Mouse (Mus musculus) embryonic facial prominence, embryonic 14.5 days (tissue): ENCODE data around the gene Bahcc1. TPM values are rescaled to one million over a fixed set of nuclear protein-coding genes. Genes with fewer than 3 reads are reported as not detected.
A peak's percentile ranks its signal among the peaks of the same experiment; 100 is the strongest.

Experiments
- ATAC-seq: fragments of 200-750 bp; cut with Nextera tagmentation; 2 replicates; pipeline ENCODE4 v1.8.0; 2017; ENCODE audit warnings: low read depth, moderate number of reproducible peaks, moderate TSS enrichment
- DNase-seq: peaks from one replicate; pipeline ENCODE4 v3.0.0-alpha.2; 2015; ENCODE audit warnings: low spot score
- H3K27ac ChIP-seq: fragments of 300-500 bp; sonication (generic); replicated peaks from 2 replicates; pipeline ENCODE4 v1.5.1; 2014; ENCODE audit warnings: low read depth, mild to moderate bottlenecking, low read length, moderate library complexity
- H3K27me3 ChIP-seq: fragments of 300-500 bp; sonication (generic); replicated peaks from 2 replicates; pipeline ENCODE4 v1.6.1; 2014; ENCODE audit warnings: low read length; ENCODE audit not compliant: control insufficient read depth, insufficient read depth
- H3K36me3 ChIP-seq: fragments of 300-500 bp; sonication (generic); 2 replicates; pipeline ENCODE4 v1.6.1; 2014; ENCODE audit warnings: low read length, mixed read lengths; ENCODE audit not compliant: control insufficient read depth, insufficient read depth
- H3K4me1 ChIP-seq: fragments of 300-500 bp; sonication (generic); 2 replicates; pipeline ENCODE4 v1.6.1; 2014; ENCODE audit warnings: antibody characterized with exemption, low read length; ENCODE audit not compliant: control insufficient read depth, insufficient read depth
- H3K4me2 ChIP-seq: fragments of 300-500 bp; sonication (generic); 2 replicates; pipeline ENCODE4 v1.6.1; 2014; ENCODE audit warnings: low read depth, mild to moderate bottlenecking, low read length, moderate library complexity, mixed read lengths
- H3K4me3 ChIP-seq: fragments of 300-500 bp; sonication (generic); 2 replicates; pipeline ENCODE4 v1.5.1; 2014; ENCODE audit warnings: low read depth, mild to moderate bottlenecking, low read length
- H3K9ac ChIP-seq: fragments of 300-500 bp; sonication (generic); 2 replicates; pipeline ENCODE4 v1.6.1; 2014; ENCODE audit warnings: low read depth, mild to moderate bottlenecking, low read length, moderate library complexity, mixed read lengths
- H3K9me3 ChIP-seq: fragments of 300-500 bp; sonication (generic); 2 replicates; pipeline ENCODE4 v1.6.1; 2016; ENCODE audit warnings: low read length; ENCODE audit not compliant: control insufficient read depth
- WGBS: fragments of 180-500 bp; shearing (Covaris S2); extraction: QIAGEN DNeasy Blood & Tissue Kit; methylation state at CpG from one replicate; pipeline ENCODE4 v1.1.7; 2014; 5-methylcytosine and 5-hydroxymethylcytosine counted together
- polyA plus RNA-seq: library from polyadenylated mRNA; unstranded; fragments of >200 nt; fragmentation: Nextera tagmentation; extraction: Ambion mirVana; gene quantifications from 2 replicates; pipeline ENCODE4 v1.2.1, GENCODE M21; 2014

Gene Bahcc1
- polyA plus RNA-seq, 1 experiment from 2014 or later = 11.1 TPM

DNA sequence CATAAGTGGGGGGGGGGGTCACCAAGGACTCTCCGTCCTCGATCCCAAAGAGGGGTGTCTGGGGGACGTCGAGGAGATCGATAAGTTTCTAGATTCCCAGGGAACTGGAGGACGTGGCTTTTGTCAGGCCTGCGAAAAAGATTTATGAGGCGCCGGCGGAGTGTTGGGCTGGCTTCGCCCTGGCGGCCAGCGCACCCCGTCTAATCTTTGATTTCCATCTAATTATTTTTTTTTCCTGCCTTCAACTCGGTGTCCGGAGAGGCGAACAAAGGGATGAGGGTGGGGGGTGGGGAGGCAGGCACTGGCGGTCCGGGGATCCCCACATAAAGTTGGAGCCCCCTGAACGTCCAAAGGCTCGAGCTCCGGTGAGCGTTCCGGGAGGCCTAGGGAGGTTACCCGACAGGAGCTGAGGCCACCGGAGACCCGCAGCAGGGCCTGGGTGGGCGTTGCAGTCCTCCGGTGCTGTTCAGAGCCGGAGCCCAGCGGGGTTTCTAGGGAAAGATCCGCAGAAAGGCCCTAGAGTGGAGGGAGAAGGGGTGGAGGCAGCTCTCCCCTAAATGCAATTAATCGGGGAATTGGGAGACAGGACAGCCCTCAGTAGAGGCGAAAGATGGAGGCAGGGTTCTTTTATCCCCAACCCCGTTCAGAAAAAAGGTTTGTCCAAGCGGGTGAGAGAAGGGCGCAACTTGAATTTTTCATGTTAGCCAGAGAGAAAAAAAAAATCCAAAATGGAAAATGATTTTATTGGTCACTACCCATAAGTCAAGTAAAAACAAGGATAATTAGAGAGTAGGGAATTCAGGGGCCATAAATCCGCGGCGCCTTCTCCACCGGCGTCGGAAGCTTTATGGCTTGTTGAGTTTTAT lies 45.3 kb upstream of the Bahcc1 start:
- DNase-seq (no peak), ATAC-seq (no peak)
- H3K9ac ChIP-seq = peak overlapping the region; percentile 97
- peak overlapping the region; percentile 96 for H3K27ac ChIP-seq
- no peaks in the 10 kb centered on the region for H3K9me3 ChIP-seq
- WGBS = 2% methylated on average over 43 of the region's 43 CpGs
- peak overlapping the region; percentile 91 for H3K4me3 ChIP-seq
- H3K27me3 ChIP-seq = no peaks in the 10 kb centered on the region
- peaks cover 16% of the 10 kb centered on the region for H3K36me3 ChIP-seq
- H3K4me2 ChIP-seq = peak overlapping the region; percentile 99
- H3K4me1 ChIP-seq = peaks cover 37% of the 10 kb centered on the region

DNA sequence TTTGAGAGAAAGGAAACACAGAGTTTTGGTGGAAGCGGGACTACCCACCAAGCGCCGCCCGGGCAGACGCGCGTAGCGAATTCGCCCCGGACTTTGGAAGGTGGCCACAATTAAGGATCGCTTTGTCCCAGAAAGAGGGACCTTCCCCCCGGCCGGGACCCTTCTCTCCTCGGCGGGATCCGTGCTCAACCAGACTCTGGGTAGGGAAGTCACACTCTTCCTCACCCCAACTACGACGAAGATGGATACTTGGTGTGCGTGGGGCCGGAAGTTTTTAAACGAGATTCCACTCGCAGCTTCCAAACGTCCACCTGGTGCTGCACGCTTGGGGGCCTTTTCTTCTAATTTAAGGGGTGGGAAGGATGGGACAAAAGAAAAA lies 44.7 kb upstream of the Bahcc1 start:
- WGBS = 1% methylated on average over 23 of the region's 24 CpGs
- Histone ChIP-seq H3K9me3 (no peaks in the 10 kb centered on the region), H3K27me3 (no peaks in the 10 kb centered on the region), H3K27ac (peak overlapping the region; percentile 96), H3K4me3 (peak overlapping the region; percentile 91), H3K4me2 (peak overlapping the region; percentile 99), H3K4me1 (peaks cover 37% of the 10 kb centered on the region), H3K36me3 (peaks cover 16% of the 10 kb centered on the region), H3K9ac (peak overlapping the region; percentile 97)
- DNase-seq = no peak
- no peak for ATAC-seq

DNA sequence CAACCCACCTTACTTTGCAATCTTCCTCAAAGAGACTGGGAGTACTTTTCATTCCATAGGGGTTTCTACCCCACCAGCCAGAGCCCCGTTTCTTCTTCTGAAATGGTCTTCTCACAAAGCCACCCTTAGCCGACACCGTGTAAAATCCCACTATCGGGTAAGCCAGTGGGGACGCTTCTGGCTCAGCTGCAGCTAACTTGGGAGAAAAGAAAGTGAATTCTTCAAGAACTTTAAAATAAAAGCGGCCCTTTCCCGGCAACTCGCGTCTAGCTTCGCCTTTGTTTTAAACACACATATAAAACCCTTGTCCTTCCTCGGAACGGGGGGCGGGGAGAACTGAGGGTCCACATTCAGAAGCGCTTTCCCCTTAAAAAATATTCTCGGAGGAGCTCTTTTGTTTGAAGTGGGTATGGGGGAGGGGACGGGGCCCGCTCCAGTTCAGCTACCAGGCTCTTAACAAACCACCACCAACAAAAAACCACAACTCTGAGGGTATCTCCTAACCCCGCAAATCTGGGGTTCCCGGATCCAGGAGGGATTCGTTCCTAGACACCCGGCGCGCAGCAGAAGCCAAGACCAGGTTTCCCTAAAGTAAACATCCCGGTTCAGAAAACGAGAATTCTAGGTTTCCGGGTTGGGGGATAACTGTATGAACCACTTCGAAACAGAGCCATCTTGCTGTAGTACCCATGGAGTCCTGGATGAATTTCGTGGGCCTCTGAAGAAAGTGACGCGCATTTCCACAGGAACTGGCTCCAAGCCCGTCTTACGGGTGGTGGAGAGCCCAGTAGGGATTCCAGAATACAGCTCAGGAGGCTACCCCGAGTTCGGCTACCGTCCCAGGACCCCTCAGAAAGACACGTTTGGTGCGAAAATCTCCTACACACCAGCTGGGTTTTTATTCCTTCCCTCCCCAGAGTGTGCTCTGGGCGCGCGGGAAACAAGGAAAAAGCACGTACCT lies 44.0 kb upstream of the Bahcc1 start:
- peak overlapping the region; percentile 91 for H3K4me3 ChIP-seq
- no peaks in the 10 kb centered on the region for H3K27me3 ChIP-seq
- no peaks in the 10 kb centered on the region for H3K9me3 ChIP-seq
- H3K27ac ChIP-seq = peak overlapping the region; percentile 96
- DNase-seq (peak; percentile 55), ATAC-seq (no peak)
- peaks cover 16% of the 10 kb centered on the region for H3K36me3 ChIP-seq
- peak overlapping the region; percentile 99 for H3K4me2 ChIP-seq
- H3K4me1 ChIP-seq = peaks cover 32% of the 10 kb centered on the region
- peak overlapping the region; percentile 97 for H3K9ac ChIP-seq
- under 1% methylated on average over 41 of the region's 41 CpGs for WGBS

DNA sequence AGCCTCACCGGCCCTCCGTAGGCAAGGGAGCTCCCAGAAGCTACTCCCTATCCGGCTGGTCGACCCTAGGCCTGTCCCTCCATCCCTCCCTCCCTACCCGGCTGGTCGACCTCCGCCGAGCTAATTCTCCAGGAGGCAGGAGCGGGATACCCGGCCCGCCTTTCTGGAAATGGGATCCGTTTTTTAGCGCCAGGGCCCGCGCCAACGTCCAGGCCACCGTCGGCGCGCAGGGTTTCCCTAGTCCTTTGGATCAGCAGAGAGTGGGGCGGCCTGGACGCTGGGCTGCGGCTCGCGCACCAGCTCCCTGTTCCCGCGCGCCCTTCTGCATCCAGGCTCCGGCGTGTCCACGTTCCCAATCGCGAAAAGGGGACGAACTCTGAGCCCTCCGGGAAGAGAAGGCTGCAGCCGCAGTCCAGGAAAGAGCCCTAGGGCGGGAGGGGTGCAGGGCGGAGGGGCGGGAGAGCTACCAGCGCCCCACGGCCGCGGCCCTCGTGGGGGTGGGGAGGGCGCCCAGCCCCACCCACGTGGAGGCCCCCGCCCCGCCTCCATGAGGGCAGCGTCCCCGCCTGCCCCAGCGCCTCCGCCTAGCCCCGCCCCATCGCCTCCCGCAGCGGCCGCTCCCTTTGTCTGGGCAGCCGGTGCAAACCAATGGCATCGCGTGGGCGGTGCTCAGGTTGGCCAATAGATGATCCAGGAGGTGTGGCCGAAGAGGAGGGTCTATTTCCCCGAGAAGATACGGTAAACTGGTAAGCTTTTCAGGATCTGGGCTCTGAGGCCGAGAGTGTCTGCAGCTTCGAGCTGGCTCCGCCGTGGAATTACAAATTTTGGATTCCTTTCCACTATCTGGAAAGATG lies 43.1 kb upstream of the Bahcc1 start:
- Histone ChIP-seq H3K27ac (peak overlapping the region; percentile 96), H3K4me2 (peak overlapping the region; percentile 99), H3K36me3 (peaks cover 16% of the 10 kb centered on the region), H3K4me1 (peaks cover 22% of the 10 kb centered on the region), H3K4me3 (peak overlapping the region; percentile 91), H3K27me3 (no peaks in the 10 kb centered on the region), H3K9me3 (no peaks in the 10 kb centered on the region), H3K9ac (peak overlapping the region; percentile 97)
- whole genome bisulfite sequencing = 0% methylated on average over 28 of the region's 68 CpGs
- peak; percentile 100 for DNase-seq
- ATAC-seq = peak; percentile 94

DNA sequence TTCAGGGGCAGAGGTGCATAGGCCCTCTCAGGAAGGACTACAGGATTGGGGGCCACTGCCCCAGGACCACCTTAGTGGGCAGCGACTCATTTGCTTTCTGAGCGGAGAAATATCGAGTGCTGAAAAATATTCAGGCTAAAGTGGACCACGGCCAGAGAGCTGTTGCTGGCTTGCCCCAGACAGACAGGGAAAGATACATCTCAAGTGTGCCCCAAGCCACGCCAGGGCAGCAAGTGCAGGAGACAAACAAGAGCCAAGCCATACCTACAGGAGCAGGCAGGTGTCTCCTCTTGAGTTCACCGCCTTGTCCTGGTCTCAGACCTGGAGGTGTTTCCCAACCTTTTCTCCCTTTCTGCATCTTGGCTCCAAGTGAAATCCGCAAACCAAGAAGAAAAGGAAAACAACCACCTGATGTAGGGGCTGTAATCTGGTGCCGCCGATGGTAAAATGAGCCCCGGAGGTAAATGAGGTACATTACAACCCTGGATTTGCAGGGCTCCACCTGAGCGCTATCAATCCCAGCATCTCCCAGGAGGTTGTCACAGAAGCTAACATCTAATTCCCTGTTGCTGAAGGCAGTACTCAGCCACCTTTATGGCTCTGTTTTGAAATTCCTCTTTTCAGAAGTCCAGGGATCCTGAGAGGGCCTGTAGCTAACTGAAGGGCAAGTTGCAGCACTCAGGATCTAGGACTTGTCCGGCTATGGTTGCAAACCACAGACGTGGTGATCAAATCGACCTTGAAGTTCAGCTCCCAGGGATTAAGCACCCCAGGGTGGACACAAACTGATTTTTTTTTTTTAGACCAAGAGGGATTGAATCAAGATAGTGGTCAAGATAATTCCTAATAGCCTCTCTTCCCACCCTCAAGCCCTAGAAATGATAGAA lies 42.0 kb upstream of the Bahcc1 start:
- 38% methylated on average over 14 of the region's 14 CpGs for WGBS
- peak overlapping the region; percentile 91 for H3K4me3 ChIP-seq
- H3K4me2 ChIP-seq = peak overlapping the region; percentile 99
- peaks cover 11% of the 10 kb centered on the region for H3K4me1 ChIP-seq
- no peak for ATAC-seq
- H3K27ac ChIP-seq = peak overlapping the region; percentile 59
- H3K27me3 ChIP-seq = no peaks in the 10 kb centered on the region
- H3K9ac ChIP-seq = peak overlapping the region; percentile 97; the same call in 1 of the 2 replicates
- DNase-seq = no peak
- H3K9me3 ChIP-seq = no peaks in the 10 kb centered on the region
- peaks cover 15% of the 10 kb centered on the region for H3K36me3 ChIP-seq

DNA sequence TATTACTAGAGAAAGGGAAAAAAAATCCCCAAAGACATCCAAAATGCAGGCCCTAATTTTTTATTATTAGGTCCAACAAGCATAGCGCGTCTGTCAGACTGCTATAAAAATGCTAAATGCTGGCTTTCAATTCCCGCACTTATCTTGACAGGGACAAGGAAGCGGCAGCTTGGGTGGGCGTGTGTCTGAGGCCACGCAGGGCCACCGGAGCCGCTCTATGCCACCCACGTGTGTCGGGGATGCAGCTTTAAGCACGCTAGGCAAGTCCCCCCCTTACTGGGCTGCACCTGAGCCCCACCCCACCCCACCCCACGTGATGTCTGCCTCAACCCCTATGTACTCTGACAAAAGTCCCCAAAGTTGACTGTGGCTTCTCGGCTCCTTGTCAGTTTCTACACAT lies 33.9 kb upstream of the Bahcc1 start:
- no peak for DNase-seq
- no peak overlapping the region for H3K27ac ChIP-seq
- no peak overlapping the region for H3K9ac ChIP-seq
- H3K4me1 ChIP-seq = 0 out of 2 replicates have a peak, but pooled peaks cover 3% of the 10 kb centered on the region
- no peaks in the 10 kb centered on the region for H3K27me3 ChIP-seq
- H3K36me3 ChIP-seq = no peaks in the 10 kb centered on the region
- no peaks in the 10 kb centered on the region for H3K9me3 ChIP-seq
- H3K4me2 ChIP-seq = no peak overlapping the region
- no peak overlapping the region for H3K4me3 ChIP-seq
- WGBS = 25% methylated on average over 13 of the region's 13 CpGs
- ATAC-seq = no peak

DNA sequence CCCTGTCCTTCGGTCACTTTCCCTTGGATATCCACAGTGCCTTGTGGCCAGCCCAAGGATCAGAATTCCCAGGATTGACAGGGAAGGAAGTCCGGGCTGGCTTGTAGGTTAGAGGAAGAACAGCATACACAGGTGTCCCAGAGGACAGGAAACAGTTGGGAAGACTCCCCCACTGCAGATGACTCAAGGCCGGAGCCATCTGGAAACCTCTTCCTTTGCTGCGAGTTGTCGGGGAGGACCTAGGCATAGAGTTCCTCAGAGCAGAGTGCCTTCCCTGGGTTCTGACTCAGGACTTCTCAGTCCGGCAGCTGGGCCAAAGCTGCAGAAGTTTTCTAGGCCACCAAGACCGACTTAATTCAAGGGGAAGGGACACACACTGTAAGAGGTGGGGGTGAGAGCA lies 33.0 kb upstream of the Bahcc1 start:
- Histone ChIP-seq H3K9me3 (no peaks in the 10 kb centered on the region), H3K4me3 (no peak overlapping the region)
- ATAC-seq = no peak

More for the DNA sequence above, 33.0 kb upstream of the Bahcc1 start:
- Histone ChIP-seq H3K27ac (no peak overlapping the region), H3K27me3 (no peaks in the 10 kb centered on the region), H3K4me1 (0 out of 2 replicates have a peak, but pooled peaks cover 3% of the 10 kb centered on the region), H3K36me3 (no peaks in the 10 kb centered on the region), H3K4me2 (no peak overlapping the region), H3K9ac (no peak overlapping the region; the same call in 1 of the 2 replicates)
- WGBS = 64% methylated on average over 7 of the region's 7 CpGs
- DNase-seq = peak; percentile 33
